Mouse (Mus musculus) layer of hippocampus, adult 9-10 months (tissue): ENCODE data around the gene Tbx5.
A peak's percentile ranks its signal among the peaks of the same experiment; 100 is the strongest.
"Not testable (repeated sequence)": the region's sequence is repeated elsewhere in the genome, so short reads cannot be mapped to it uniquely, and the experiment has no call there.

Experiments used
- DNase-seq: peaks from one replicate; pipeline ENCODE4 v3.0.0; 2022; ENCODE audit warnings: low spot score

Tbx5 gene

GRCm38 (mm10) chr5:119842701-119843393 lies 10.4 kb downstream of the Tbx5 start:
- DNase-seq: no peak

GRCm38 (mm10) chr5:119843394-119843777 lies 10.9 kb downstream of the Tbx5 start:
- DNase-seq: no peak

GRCm38 (mm10) chr5:119844366-119844765 lies 11.9 kb downstream of the Tbx5 start:
- no peak for DNase-seq

- no peak for DNase-seq
Observed at GRCm38 (mm10) chr5:119844994-119845393, 12.5 kb downstream of the Tbx5 start.

GRCm38 (mm10) chr5:119857052-119857451 lies 24.6 kb downstream of the Tbx5 start:
- no peak for DNase-seq

GRCm38 (mm10) chr5:119861301-119861700 lies 28.8 kb downstream of the Tbx5 start:
- DNase-seq: no peak

- no peak for DNase-seq
Observed at GRCm38 (mm10) chr5:119862431-119862830, 30.0 kb downstream of the Tbx5 start.

GRCm38 (mm10) chr5:119866277-119867235 lies 34.1 kb downstream of the Tbx5 start:
- no peak for DNase-seq

GRCm38 (mm10) chr5:119867986-119868385 lies 35.5 kb downstream of the Tbx5 start:
- DNase-seq: no peak

- DNase-seq: no peak
Observed at GRCm38 (mm10) chr5:119875421-119875820, 43.0 kb downstream of the Tbx5 start.

GRCm38 (mm10) chr5:119877185-119877584 lies 44.7 kb downstream of the Tbx5 start:
- no peak for DNase-seq

GRCm38 (mm10) chr5:119885595-119885994 lies 53.1 kb downstream of the Tbx5 start:
- DNase-seq: no peak

- DNase-seq: no peak
Observed at GRCm38 (mm10) chr5:119887381-119887780, 54.9 kb downstream of the Tbx5 start.

- no peak for DNase-seq
Observed at GRCm38 (mm10) chr5:119891960-119892359, 59.5 kb downstream of the Tbx5 start.

- DNase-seq: no peak
Observed at GRCm38 (mm10) chr5:119893060-119893459, 60.6 kb downstream of the Tbx5 start.

- DNase-seq: no peak
Observed at GRCm38 (mm10) chr5:119896605-119897004, 64.1 kb downstream of the Tbx5 start.

GRCm38 (mm10) chr5:119916551-119917171 lies 84.2 kb downstream of the Tbx5 start:
- peak; percentile 26 for DNase-seq

GRCm38 (mm10) chr5:119918381-119918780 lies 85.9 kb downstream of the Tbx5 start:
- not testable (repeated sequence) for DNase-seq

GRCm38 (mm10) chr5:119920941-119921340 lies 88.5 kb downstream of the Tbx5 start:
- no peak for DNase-seq

GRCm38 (mm10) chr5:119922229-119922628 lies 89.8 kb downstream of the Tbx5 start:
- DNase-seq: no peak
